Mouse (Mus musculus) heart, postnatal 25 days (tissue): ENCODE data around the gene Car5a. TPM values are rescaled to one million over a fixed set of nuclear protein-coding genes. Genes with fewer than 3 reads are reported as not detected.

Source experiments
- DNase-seq: peaks from one replicate; pipeline ENCODE4 v3.0.0; 2022; ENCODE audit warnings: low spot score
- intact Hi-C: fragments of 180-260 bp; cut with DNase I; formaldehyde crosslinking; loops from one replicate; pipeline ENCODE4 v1.15.1; 2025
- total RNA-seq, 2 experiments: library from RNA; stranded (reverse); gene quantifications; 2 replicates each; pipeline ENCODE4 v1.2.3; 2021

Car5a gene
- total RNA-seq, 2 experiments from 2014 or later = not detected

DNA sequence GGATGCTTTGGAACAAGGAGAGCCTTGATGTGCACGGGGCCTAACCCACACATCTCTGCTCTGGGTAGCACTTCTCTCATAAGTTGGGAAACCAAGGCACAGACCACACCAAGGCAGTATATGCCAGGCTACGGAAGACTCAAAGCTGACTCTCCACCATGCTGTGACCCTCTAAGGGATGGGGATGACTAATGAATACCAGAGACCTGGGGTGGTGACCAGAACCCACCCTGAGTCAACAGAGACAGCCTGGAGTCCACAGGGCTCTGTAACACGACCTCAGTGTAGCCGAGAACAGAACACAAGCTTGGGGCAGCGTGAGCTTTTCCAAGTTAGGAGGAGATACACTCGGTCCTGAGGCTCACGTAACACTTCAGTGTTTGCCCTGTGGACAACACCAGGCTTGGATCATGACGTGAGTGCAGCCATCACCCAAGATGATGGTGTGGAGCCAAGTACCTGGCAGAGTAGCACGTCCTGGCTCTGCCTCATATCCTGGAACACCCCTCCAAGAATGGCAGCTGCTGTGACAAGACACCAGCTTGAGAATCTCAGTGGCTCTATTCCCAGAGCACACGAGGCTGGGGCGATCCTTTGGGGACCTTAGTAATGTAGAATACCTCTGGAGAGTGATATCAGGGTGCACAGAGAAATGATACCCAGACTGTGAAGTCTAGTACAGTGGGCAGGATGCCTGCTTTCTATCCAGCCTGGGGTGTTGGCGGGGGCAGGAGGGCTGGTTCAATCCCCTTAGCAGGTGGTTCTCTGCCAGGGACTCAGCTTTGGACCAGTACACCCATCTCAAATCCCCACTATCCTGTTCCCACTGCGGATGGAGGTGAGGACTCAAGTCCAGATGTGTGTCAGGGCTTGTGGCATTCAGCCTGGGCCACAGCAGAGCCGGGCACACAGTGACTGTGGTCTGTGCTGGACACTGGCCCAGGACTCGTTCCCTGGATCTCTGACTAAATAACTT is 54.6 kb downstream of the Car5a start:
- DNase-seq = no peak
- intact Hi-C loops = no loop called here

GRCm38 (mm10) chr8:121889317-121889716 is 55.4 kb downstream of the Car5a start:
- intact Hi-C loops = no loop called here
- no peak for DNase-seq

DNA sequence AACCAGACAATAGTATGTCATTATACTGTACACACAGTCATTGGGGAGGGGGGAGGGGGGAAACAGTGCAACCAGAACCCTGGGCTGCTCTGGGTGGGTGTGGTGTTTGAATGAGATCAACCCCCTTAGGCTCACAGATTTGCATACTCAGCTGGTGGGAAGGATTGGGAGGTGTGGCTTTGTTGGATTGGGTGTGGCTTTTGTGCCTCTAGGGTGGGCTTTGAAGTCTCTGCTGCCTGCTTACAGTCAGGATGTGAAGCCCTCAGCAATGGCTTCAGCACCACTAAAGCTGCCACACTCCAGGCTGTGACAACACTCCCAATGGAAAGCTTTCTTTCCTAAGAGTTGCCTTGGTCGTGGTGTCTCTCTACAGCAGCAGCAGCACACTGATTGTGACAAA is 57.2 kb downstream of the Car5a start:
- DNase-seq = no peak
- intact Hi-C loops = no loop called here

DNA sequence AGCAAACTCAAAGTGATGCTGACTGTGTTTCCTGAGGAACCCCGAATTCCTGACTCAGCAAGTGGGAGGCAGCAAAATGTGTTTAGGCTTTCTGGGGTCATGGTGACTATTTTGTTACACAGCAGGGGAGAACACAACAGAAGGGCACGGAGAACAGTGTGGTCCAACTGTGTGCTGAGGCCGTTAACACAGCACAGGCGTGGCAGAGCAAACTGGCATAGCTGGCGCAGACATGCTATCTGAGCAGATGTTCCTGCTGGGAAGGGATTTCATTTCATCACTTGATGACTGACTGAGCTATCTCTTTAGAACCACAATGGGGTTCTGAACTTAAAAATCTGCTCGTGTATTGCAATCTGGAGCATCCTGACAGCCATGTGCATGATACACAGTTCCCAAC is 59.3 kb downstream of the Car5a start:
- no peak for DNase-seq
- intact Hi-C loops = no loop called here

- DNase-seq = no peak
- intact Hi-C loops = no loop called here
These were observed 59.7 kb downstream of the Car5a start for GRCm38 (mm10) chr8:121885001-121885400.

DNA sequence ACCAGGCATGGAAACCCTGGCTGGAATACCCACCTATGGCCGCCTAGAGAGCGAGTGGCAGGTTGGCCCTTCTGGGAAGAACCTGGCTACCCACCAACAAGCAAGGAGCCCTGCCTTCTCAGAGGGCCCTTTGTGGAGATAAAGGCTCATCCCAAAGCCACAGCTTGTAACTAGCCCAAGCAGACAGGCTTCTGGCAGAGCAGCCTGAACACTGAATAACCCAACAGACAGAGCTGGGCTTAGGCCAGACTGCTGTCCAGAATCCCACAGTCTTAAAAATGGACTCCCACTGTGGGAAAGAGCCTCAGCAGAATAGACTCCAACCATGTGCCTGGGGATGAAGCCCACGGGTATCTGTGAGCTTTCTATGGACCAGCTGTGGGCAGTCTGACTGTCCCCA is 60.5 kb downstream of the Car5a start:
- no peak for DNase-seq
- intact Hi-C loops = no loop called here

GRCm38 (mm10) chr8:121881921-121882320 is 62.8 kb downstream of the Car5a start:
- DNase-seq = no peak
- intact Hi-C loops = no loop called here

DNA sequence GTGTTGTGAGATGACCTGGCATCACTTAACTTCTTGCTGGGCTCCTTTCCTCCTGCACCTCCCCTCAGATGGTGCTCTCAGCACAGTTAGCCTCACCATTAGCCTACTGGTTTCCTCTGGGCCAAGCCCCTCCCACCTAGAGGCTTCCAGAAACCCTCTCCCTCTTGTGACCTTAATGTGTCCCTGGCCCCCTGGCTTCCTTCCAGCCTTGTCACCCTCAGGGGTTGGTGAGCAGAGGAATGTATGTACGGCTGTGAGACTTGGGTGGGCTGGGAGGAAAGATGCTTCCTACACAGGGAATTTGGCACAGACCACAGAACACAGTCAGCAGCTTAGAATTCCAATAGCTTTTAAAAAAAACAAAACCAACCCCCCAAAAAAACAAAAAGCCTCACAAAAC is 63.9 kb downstream of the Car5a start:
- DNase-seq = no peak
- intact Hi-C loops = no loop called here

GRCm38 (mm10) chr8:121879712-121880111 is 65.0 kb downstream of the Car5a start:
- intact Hi-C loops = no loop called here
- DNase-seq = no peak

DNA sequence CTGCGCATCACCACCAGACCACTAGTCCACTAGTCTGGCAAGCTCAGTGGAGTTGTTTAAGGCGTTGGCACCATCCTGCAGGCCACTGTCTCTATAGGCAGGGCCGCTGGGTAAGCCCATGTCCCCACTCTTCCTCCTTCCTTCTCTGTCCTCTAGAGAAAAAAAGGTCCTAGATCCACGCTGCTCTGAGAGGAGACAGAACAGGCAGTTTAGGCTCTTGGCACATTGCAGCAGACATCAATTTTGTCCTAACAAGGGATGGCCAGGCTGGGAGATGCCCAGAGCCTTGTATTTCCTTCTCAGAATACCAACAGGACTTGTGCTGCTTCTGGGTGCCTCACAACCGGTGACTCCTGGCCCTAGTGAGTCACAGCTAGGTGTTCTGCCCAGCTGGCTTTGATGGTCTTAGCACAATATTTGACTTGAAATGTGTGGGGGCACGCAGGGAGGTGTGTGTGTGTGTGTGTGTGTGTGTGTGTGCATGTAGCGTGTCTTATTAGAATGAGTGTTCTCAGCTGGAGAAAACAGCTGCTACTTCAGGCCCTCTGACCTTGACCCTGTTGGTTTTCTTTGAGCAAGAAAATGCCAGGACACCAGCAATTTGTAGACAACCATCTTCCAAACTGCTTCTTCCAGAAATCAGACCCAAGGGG is 66.8 kb downstream of the Car5a start:
- intact Hi-C loops = no loop called here

GRCm38 (mm10) chr8:121877212-121877611 is 67.5 kb downstream of the Car5a start:
- no peak for DNase-seq
- intact Hi-C loops = no loop called here

More for the DNA sequence above, 66.8 kb downstream of the Car5a start:
- DNase-seq = no peak

DNA sequence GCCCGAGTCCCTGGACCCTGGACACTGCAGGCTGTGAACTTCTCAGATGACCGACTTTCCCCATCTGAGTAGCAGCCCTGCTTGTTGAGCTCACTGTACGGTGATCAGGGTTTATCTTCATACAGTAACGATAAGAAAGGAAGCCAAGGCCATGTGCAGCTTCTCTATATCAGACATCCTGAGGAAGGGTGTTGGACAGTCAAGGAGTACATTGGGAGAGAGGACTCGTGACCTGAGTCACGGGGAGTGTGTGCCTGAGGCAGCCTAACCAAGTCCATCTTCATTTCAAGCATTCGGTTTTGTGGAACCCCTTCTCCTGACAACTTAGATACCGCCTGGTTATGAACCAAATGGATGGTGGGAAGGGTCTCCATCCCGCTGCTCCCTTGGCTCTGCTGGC is 69.2 kb downstream of the Car5a start:
- DNase-seq = no peak
- intact Hi-C loops = no loop called here

- no peak for DNase-seq
- intact Hi-C loops = no loop called here
These were observed 69.7 kb downstream of the Car5a start for GRCm38 (mm10) chr8:121875045-121875444.

- peak; percentile 43 for DNase-seq
- intact Hi-C loops = loop anchor here (1.0 kb wide), 1 partner anchor 36 kb away; no protein-coding TSS in a partner anchor
These were observed 70.7 kb downstream of the Car5a start for GRCm38 (mm10) chr8:121874031-121874430.

DNA sequence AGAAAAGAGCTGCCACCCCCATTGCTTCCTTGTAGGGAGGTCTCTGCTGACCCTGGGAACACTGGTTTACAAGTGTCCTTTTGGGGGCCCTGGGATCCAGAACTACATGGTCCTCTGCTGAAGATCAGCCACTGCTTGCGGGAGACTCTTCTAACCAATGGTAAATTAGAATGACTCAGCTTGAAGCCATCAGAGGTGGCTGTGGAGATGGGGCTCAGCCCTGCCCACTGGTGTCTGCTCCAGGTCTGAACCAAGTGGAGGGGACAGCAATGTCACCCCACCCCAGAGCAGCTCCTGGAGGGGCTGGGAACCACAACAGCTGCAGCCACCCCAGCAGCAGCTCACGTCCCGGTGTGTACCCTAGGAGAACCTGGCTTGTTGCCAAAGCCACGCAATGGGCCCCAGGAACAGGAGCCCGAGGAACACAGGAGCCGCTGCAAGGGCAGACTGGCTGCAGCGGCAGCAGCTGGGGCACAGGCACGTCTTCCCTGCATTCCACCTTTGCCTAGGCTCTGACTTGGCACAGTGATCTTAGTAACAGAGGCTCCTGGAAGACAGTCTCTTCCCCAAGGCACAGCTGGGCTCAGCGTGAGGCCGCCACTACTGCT is 72.8 kb downstream of the Car5a start:
- intact Hi-C loops = loop anchor here (2.0 kb wide), 1 partner anchor 17 kb away; no protein-coding TSS in a partner anchor
- DNase-seq = no peak

GRCm38 (mm10) chr8:121870190-121870589 is 74.5 kb downstream of the Car5a start:
- intact Hi-C loops = loop anchor here (2.0 kb wide), 1 partner anchor 15 kb away; no protein-coding TSS in a partner anchor
- no peak for DNase-seq

DNA sequence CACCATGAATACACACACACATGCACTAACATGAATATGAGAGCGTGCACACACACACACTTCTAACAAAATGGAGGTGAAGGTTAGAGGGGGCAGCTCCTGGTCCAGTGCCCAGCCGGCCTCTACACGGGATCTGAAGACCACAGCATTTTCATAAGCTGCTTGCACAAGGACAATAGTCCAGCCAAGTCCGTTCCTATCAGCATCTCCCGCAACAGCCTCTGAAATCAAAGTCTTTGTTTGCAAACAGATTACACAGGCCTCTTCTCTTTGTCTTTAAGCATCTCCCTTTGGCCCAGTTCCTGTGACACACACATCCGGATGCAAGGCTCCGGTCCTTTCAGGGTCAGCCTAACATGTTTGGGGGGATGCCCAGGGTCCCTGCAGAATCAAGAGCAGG is 75.8 kb downstream of the Car5a start:
- no peak for DNase-seq
- intact Hi-C loops = no loop called here

GRCm38 (mm10) chr8:121868196-121868595 is 76.5 kb downstream of the Car5a start:
- no peak for DNase-seq
- intact Hi-C loops = no loop called here
